Comparison of ENCODE assay signal across 8 mouse cellular contexts in genomic region chr17:55446185-55446527, GRCm38 (mm10). TPM values are rescaled to one million over a fixed set of nuclear protein-coding genes. Genes with fewer than 3 reads are reported as not detected.
DNase-seq lines count a peak whose midpoint lies in the region; ATAC-seq lines count a peak whose summit lies in the region.

No protein-coding gene starts in this region.

- peaks cover 34% of the 10 kb centered on the region for H3K27me3 ChIP-seq in lung, embryonic 16.5 days (ENCODE audit: control insufficient read depth, insufficient read depth, low read depth, low read length)
- no peaks in the 10 kb centered on the region for H3K27me3 ChIP-seq in hindbrain, embryonic 15.5 days
- H3K27me3 ChIP-seq in neural tube, embryonic 14.5 days (ENCODE audit: control insufficient read depth, insufficient read depth, low read length): peaks cover 8% of the 10 kb centered on the region

- peak overlapping the region; percentile 54 for H3K4me3 ChIP-seq in lung, embryonic 16.5 days (ENCODE audit: low read length)
- peak overlapping the region; percentile 59 for H3K4me3 ChIP-seq in hindbrain, embryonic 15.5 days
- peak overlapping the region; percentile 78 for H3K4me3 ChIP-seq in neural tube, embryonic 14.5 days (ENCODE audit: low read depth, low read length)

- peak overlapping the region; percentile 89 for H3K4me2 ChIP-seq in lung, embryonic 16.5 days (ENCODE audit: low read depth, low read length)
- peak overlapping the region; percentile 71 for H3K4me2 ChIP-seq in hindbrain, embryonic 15.5 days
- peak overlapping the region; percentile 76 for H3K4me2 ChIP-seq in neural tube, embryonic 14.5 days (ENCODE audit: low read depth, low read length)

- no peaks in the 10 kb centered on the region; the same call in 1 of the 2 replicates for H3K4me1 ChIP-seq in lung, embryonic 16.5 days (replicated peaks; ENCODE audit: control insufficient read depth, insufficient read depth, low read length)
- H3K4me1 ChIP-seq in hindbrain, embryonic 15.5 days (replicated peaks): peaks cover 32% of the 10 kb centered on the region
- H3K4me1 ChIP-seq in neural tube, embryonic 14.5 days (ENCODE audit: control insufficient read depth, insufficient read depth, low read length): no peaks in the 10 kb centered on the region

- peak; percentile 39 for DNase-seq in cerebellum, postnatal 14 days
- DNase-seq in cerebellum, adult 18-20 months: no peak
- DNase-seq in lung, postnatal 14 days: no peak
- DNase-seq in spleen, postnatal 10 days (ENCODE audit: low spot score in 2 of 2): no peak
- DNase-seq in c-Kit-positive CD71-positive TER-119-positive erythroid progenitor cells, embryonic 14.5 days (ENCODE audit: low spot score): no peak

- H3K9ac ChIP-seq in lung, embryonic 16.5 days (ENCODE audit: low read length): peak overlapping the region; percentile 62
- peak overlapping the region; percentile 72 for H3K9ac ChIP-seq in hindbrain, embryonic 15.5 days
- peak overlapping the region; percentile 98 for H3K9ac ChIP-seq in neural tube, embryonic 14.5 days (replicated peaks; ENCODE audit: low read depth, low read length)

- no peaks in the 10 kb centered on the region for H3K36me3 ChIP-seq in lung, embryonic 16.5 days (ENCODE audit: control insufficient read depth, insufficient read depth, low read length)
- H3K36me3 ChIP-seq in hindbrain, embryonic 15.5 days: no peaks in the 10 kb centered on the region
- no peaks in the 10 kb centered on the region for H3K36me3 ChIP-seq in neural tube, embryonic 14.5 days (ENCODE audit: control insufficient read depth, insufficient read depth, low read length)

- ATAC-seq in lung, embryonic 16.5 days (ENCODE audit: low read depth): peak; percentile 26; the same call in 1 of the 2 replicates
- ATAC-seq in hindbrain, embryonic 15.5 days (ENCODE audit: low FRiP score, low read depth): peak; percentile 71; the same call in 1 of the 2 replicates
- peak; percentile 77 for ATAC-seq in neural tube, embryonic 14.5 days (ENCODE audit: low read depth)

- WGBS in lung, embryonic 16.5 days: under 1% methylated on average over 6 of the region's 6 CpGs
- WGBS in hindbrain, embryonic 15.5 days: 2% methylated on average over 6 of the region's 6 CpGs
- 1% methylated on average over 6 of the region's 6 CpGs for WGBS in neural tube, embryonic 14.5 days

- H3K9me3 ChIP-seq in lung, embryonic 16.5 days (ENCODE audit: control insufficient read depth, low read length): no peaks in the 10 kb centered on the region
- H3K9me3 ChIP-seq in hindbrain, embryonic 15.5 days: no peaks in the 10 kb centered on the region
- no peaks in the 10 kb centered on the region for H3K9me3 ChIP-seq in neural tube, embryonic 14.5 days (ENCODE audit: control insufficient read depth, low read length)

- no peak overlapping the region for H3K27ac ChIP-seq in lung, embryonic 16.5 days (ENCODE audit: low read length)
- H3K27ac ChIP-seq in hindbrain, embryonic 15.5 days (replicated peaks): peak overlapping the region; percentile 97
- H3K27ac ChIP-seq in neural tube, embryonic 14.5 days (ENCODE audit: low read depth, low read length): peak overlapping the region; percentile 95

RNA-seq across cellular contexts. Expression of gene St6gal2, which starts 1.0 kb away (rescaled TPM):
- polyA plus RNA-seq in lung, embryonic 16.5 days (2015; fragmentation: Nextera tagmentation; extraction: Ambion mirVana): 0.43 and 1.2 TPM in 2 replicates
- 29.7 and 37.2 TPM in 2 replicates for polyA plus RNA-seq in hindbrain, embryonic 15.5 days (2015; fragmentation: Nextera tagmentation; extraction: Ambion mirVana)
- 41.8 and 51.2 TPM in 2 replicates for polyA plus RNA-seq in neural tube, embryonic 14.5 days (2014; fragmentation: Nextera tagmentation; extraction: Ambion mirVana)

Comparison
In these comparisons a context has a peak if more than half of its experiments do, and no peak if none do; other contexts are left out.
1. DNase-seq: peak in cerebellum, postnatal 14 days (2 of 2); none in cerebellum, adult 18-20 months (0 of 2), lung, postnatal 14 days (single experiment), spleen, postnatal 10 days (0 of 2) and c-Kit-positive CD71-positive TER-119-positive erythroid progenitor cells, embryonic 14.5 days (single experiment).
2. ATAC-seq: peak in every context shown above with its lines; median percentile 77 in neural tube, embryonic 14.5 days; 71 in hindbrain, embryonic 15.5 days; 26 in lung, embryonic 16.5 days.
3. RNA of gene St6gal2, which starts 1.0 kb away (polyA plus RNA-seq): 41.8 to 51.2 TPM in neural tube, embryonic 14.5 days and 29.7 to 37.2 TPM in hindbrain, embryonic 15.5 days; 0.43 to 1.2 TPM in lung, embryonic 16.5 days; every median in the first group is over 10 times any median in the second.
4. Peak in every context shown above with its lines, with median percentiles within 50 percentile points of each other: H3K4me2 ChIP-seq, H3K4me3 ChIP-seq and H3K9ac ChIP-seq.